Mouse (Mus musculus) CD8-positive naive resting alpha-beta T cell, adult 2 months (primary cell): Measurements from ENCODE around the gene Ethe1.

ENCODE experiments used
- DNase-seq, 2 experiments: peaks; one replicate each; pipeline ENCODE4 v3.0.0; 2022; ENCODE audit warnings: low read depth in 2 of 2, low spot score in 2 of 2

Gene Ethe1

DNA sequence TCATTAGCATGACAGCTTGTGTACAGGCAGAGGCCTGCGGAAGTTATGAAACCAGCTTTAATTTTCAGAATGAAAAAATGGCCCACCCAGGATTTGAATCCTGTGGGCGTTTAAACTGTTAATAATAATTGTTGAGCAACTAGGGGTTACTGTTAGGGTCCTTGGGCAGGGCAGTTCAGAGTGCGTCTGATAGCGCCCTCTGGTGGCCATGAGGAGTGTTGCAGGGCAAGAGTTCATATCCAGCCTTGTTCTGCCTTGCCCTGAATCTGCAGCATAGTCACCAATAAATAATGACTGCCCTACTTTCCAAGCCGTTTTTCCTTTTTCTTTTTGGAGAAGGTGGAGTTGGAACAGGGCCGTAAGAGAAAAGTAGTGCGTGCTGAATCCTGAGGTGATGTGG is 66.3 kb downstream of the Ethe1 start:
- peak; percentile 71 to 74 for DNase-seq
